Mouse (Mus musculus): Measurements from ENCODE around the gene Pkd1l2. TPM values are rescaled to one million over a fixed set of nuclear protein-coding genes. Genes with fewer than 3 reads are reported as not detected.

Gene Pkd1l2
- polyA plus RNA-seq (2014; fragmentation: Nextera tagmentation; extraction: Ambion mirVana): 0.03 TPM in 1 of 2 replicates, not detected in the other

GRCm38 (mm10) chr8:117082399-117082872, at the start of gene Pkd1l2:
Gene Pkd1l2 (minus strand): TSS chr8:117082449.
- no peak for ATAC-seq (replicated peaks; ENCODE audit: insufficient number of reproducible peaks, low FRiP score, low TSS enrichment)
- Histone ChIP-seq H3K4me3 (ENCODE audit: low read depth, low read length) (no peak within 1 kb of the TSS), H3K4me2 (no peak within 1 kb of the TSS), H3K4me1 (ENCODE audit: control insufficient read depth, insufficient read depth, low read length) (peaks cover 26% of the 10 kb centered on the region), H3K36me3 (ENCODE audit: control insufficient read depth, insufficient read depth, low read length) (no peaks in the 10 kb centered on the region), H3K9ac (ENCODE audit: low read depth, low read length) (no peak within 1 kb of the TSS), H3K27me3 (ENCODE audit: control insufficient read depth, insufficient read depth, low read length) (0 out of 2 replicates have a peak, but pooled peaks cover 4% of the 10 kb centered on the region), H3K9me3 (replicated peaks; ENCODE audit: control insufficient read depth, low read length) (no peaks in the 10 kb centered on the region), H3K27ac (ENCODE audit: low read depth, low read length) (no peak within 1 kb of the TSS)
- 77% methylated on average over 8 of the region's 8 CpGs for WGBS (ENCODE audit: insufficient replicate concordance)

GRCm38 (mm10) chr8:117127063-117127462, 44.8 kb upstream of the Pkd1l2 start:
- 78% methylated on average over 8 of the region's 8 CpGs for WGBS (ENCODE audit: insufficient replicate concordance)
- H3K4me2 ChIP-seq: no peak overlapping the region
- ATAC-seq (replicated peaks; ENCODE audit: insufficient number of reproducible peaks, low FRiP score, low TSS enrichment): no peak
- no peaks in the 10 kb centered on the region for H3K36me3 ChIP-seq (ENCODE audit: control insufficient read depth, insufficient read depth, low read length)
- H3K27me3 ChIP-seq (ENCODE audit: control insufficient read depth, insufficient read depth, low read length): no peaks in the 10 kb centered on the region
- H3K4me3 ChIP-seq (ENCODE audit: low read depth, low read length): no peak overlapping the region
- no peaks in the 10 kb centered on the region for H3K4me1 ChIP-seq (ENCODE audit: control insufficient read depth, insufficient read depth, low read length)
- no peaks in the 10 kb centered on the region for H3K9me3 ChIP-seq (replicated peaks; ENCODE audit: control insufficient read depth, low read length)
- H3K9ac ChIP-seq (ENCODE audit: low read depth, low read length): no peak overlapping the region
- H3K27ac ChIP-seq (ENCODE audit: low read depth, low read length): no peak overlapping the region

GRCm38 (mm10) chr8:117126411-117126810, 44.2 kb upstream of the Pkd1l2 start:
- no peaks in the 10 kb centered on the region for H3K4me1 ChIP-seq (ENCODE audit: control insufficient read depth, insufficient read depth, low read length)
- ATAC-seq (replicated peaks; ENCODE audit: insufficient number of reproducible peaks, low FRiP score, low TSS enrichment): no peak
- no peaks in the 10 kb centered on the region for H3K36me3 ChIP-seq (ENCODE audit: control insufficient read depth, insufficient read depth, low read length)
- H3K9me3 ChIP-seq (replicated peaks; ENCODE audit: control insufficient read depth, low read length): no peaks in the 10 kb centered on the region
- 84% methylated on average over 3 of the region's 3 CpGs for WGBS (ENCODE audit: insufficient replicate concordance)
- no peak overlapping the region for H3K4me2 ChIP-seq
- H3K27ac ChIP-seq (ENCODE audit: low read depth, low read length): no peak overlapping the region
- H3K9ac ChIP-seq (ENCODE audit: low read depth, low read length): no peak overlapping the region
- H3K4me3 ChIP-seq (ENCODE audit: low read depth, low read length): no peak overlapping the region
- no peaks in the 10 kb centered on the region for H3K27me3 ChIP-seq (ENCODE audit: control insufficient read depth, insufficient read depth, low read length)

- Histone ChIP-seq H3K4me3 (ENCODE audit: low read depth, low read length) (no peak overlapping the region), H3K27me3 (ENCODE audit: control insufficient read depth, insufficient read depth, low read length) (no peaks in the 10 kb centered on the region), H3K9ac (ENCODE audit: low read depth, low read length) (no peak overlapping the region), H3K9me3 (replicated peaks; ENCODE audit: control insufficient read depth, low read length) (no peaks in the 10 kb centered on the region), H3K4me1 (ENCODE audit: control insufficient read depth, insufficient read depth, low read length) (no peaks in the 10 kb centered on the region), H3K27ac (ENCODE audit: low read depth, low read length) (no peak overlapping the region), H3K36me3 (ENCODE audit: control insufficient read depth, insufficient read depth, low read length) (no peaks in the 10 kb centered on the region), H3K4me2 (no peak overlapping the region)
- 85% methylated on average over 3 of the region's 3 CpGs for WGBS (ENCODE audit: insufficient replicate concordance)
- no peak for ATAC-seq (replicated peaks; ENCODE audit: insufficient number of reproducible peaks, low FRiP score, low TSS enrichment)
Observed at GRCm38 (mm10) chr8:117125854-117126253, 43.6 kb upstream of the Pkd1l2 start.

GRCm38 (mm10) chr8:117123850-117124633, 41.8 kb upstream of the Pkd1l2 start:
- WGBS (ENCODE audit: insufficient replicate concordance): 73% methylated on average over 13 of the region's 13 CpGs
- no peak overlapping the region for H3K4me2 ChIP-seq
- H3K4me1 ChIP-seq (ENCODE audit: control insufficient read depth, insufficient read depth, low read length): no peaks in the 10 kb centered on the region
- no peaks in the 10 kb centered on the region for H3K27me3 ChIP-seq (ENCODE audit: control insufficient read depth, insufficient read depth, low read length)
- H3K4me3 ChIP-seq (ENCODE audit: low read depth, low read length): no peak overlapping the region
- H3K9ac ChIP-seq (ENCODE audit: low read depth, low read length): no peak overlapping the region
- no peak overlapping the region for H3K27ac ChIP-seq (ENCODE audit: low read depth, low read length)
- no peak for ATAC-seq (replicated peaks; ENCODE audit: insufficient number of reproducible peaks, low FRiP score, low TSS enrichment)
- no peaks in the 10 kb centered on the region for H3K9me3 ChIP-seq (replicated peaks; ENCODE audit: control insufficient read depth, low read length)
- H3K36me3 ChIP-seq (ENCODE audit: control insufficient read depth, insufficient read depth, low read length): no peaks in the 10 kb centered on the region

- no peak for ATAC-seq (replicated peaks; ENCODE audit: insufficient number of reproducible peaks, low FRiP score, low TSS enrichment)
- H3K4me1 ChIP-seq (ENCODE audit: control insufficient read depth, insufficient read depth, low read length): no peaks in the 10 kb centered on the region
Observed at GRCm38 (mm10) chr8:117121277-117121676, 39.0 kb upstream of the Pkd1l2 start.

GRCm38 (mm10) chr8:117118409-117118808, 36.2 kb upstream of the Pkd1l2 start:
- no peak overlapping the region for H3K9ac ChIP-seq (ENCODE audit: low read depth, low read length)
- no peak overlapping the region for H3K27ac ChIP-seq (ENCODE audit: low read depth, low read length)
- H3K36me3 ChIP-seq (ENCODE audit: control insufficient read depth, insufficient read depth, low read length): no peaks in the 10 kb centered on the region
- no peaks in the 10 kb centered on the region for H3K27me3 ChIP-seq (ENCODE audit: control insufficient read depth, insufficient read depth, low read length)
- 84% methylated on average over 9 of the region's 9 CpGs for WGBS (ENCODE audit: insufficient replicate concordance)
- H3K4me2 ChIP-seq: no peak overlapping the region
- H3K9me3 ChIP-seq (replicated peaks; ENCODE audit: control insufficient read depth, low read length): no peaks in the 10 kb centered on the region
- peaks cover 10% of the 10 kb centered on the region for H3K4me1 ChIP-seq (ENCODE audit: control insufficient read depth, insufficient read depth, low read length)
- ATAC-seq (replicated peaks; ENCODE audit: insufficient number of reproducible peaks, low FRiP score, low TSS enrichment): no peak
- H3K4me3 ChIP-seq (ENCODE audit: low read depth, low read length): no peak overlapping the region

More at GRCm38 (mm10) chr8:117121277-117121676, 39.0 kb upstream of the Pkd1l2 start:
- no peak overlapping the region for H3K27ac ChIP-seq (ENCODE audit: low read depth, low read length)
- 60% methylated on average over 8 of the region's 8 CpGs for WGBS (ENCODE audit: insufficient replicate concordance)
- no peaks in the 10 kb centered on the region for H3K36me3 ChIP-seq (ENCODE audit: control insufficient read depth, insufficient read depth, low read length)
- H3K9ac ChIP-seq (ENCODE audit: low read depth, low read length): no peak overlapping the region
- H3K4me3 ChIP-seq (ENCODE audit: low read depth, low read length): no peak overlapping the region
- no peak overlapping the region for H3K4me2 ChIP-seq
- no peaks in the 10 kb centered on the region for H3K9me3 ChIP-seq (replicated peaks; ENCODE audit: control insufficient read depth, low read length)
- H3K27me3 ChIP-seq (ENCODE audit: control insufficient read depth, insufficient read depth, low read length): no peaks in the 10 kb centered on the region

- H3K36me3 ChIP-seq (ENCODE audit: control insufficient read depth, insufficient read depth, low read length): no peaks in the 10 kb centered on the region
- ATAC-seq (replicated peaks; ENCODE audit: insufficient number of reproducible peaks, low FRiP score, low TSS enrichment): no peak
- H3K9me3 ChIP-seq (replicated peaks; ENCODE audit: control insufficient read depth, low read length): no peaks in the 10 kb centered on the region
- peaks cover 10% of the 10 kb centered on the region for H3K4me1 ChIP-seq (ENCODE audit: control insufficient read depth, insufficient read depth, low read length)
- WGBS (ENCODE audit: insufficient replicate concordance): 74% methylated on average over 7 of the region's 7 CpGs
- H3K4me3 ChIP-seq (ENCODE audit: low read depth, low read length): no peak overlapping the region
- no peak overlapping the region for H3K27ac ChIP-seq (ENCODE audit: low read depth, low read length)
- no peak overlapping the region for H3K9ac ChIP-seq (ENCODE audit: low read depth, low read length)
- no peaks in the 10 kb centered on the region for H3K27me3 ChIP-seq (ENCODE audit: control insufficient read depth, insufficient read depth, low read length)
- no peak overlapping the region for H3K4me2 ChIP-seq
Observed at GRCm38 (mm10) chr8:117116534-117116933, 34.3 kb upstream of the Pkd1l2 start.
